Mouse (Mus musculus) lung, adult 2 months (tissue): Measurements from ENCODE around the gene Dctn2. TPM values are rescaled to one million over a fixed set of nuclear protein-coding genes. Genes with fewer than 3 reads are reported as not detected.

Experiments used
- DNase-seq: peaks from one replicate; pipeline ENCODE4 v3.0.0; 2022
- H3K4me1 ChIP-seq: fragments of 200-500 bp; 2 replicates; pipeline ENCODE4 v1.6.1; 2011; ENCODE audit warnings: low read length; ENCODE audit not compliant: control insufficient read depth, insufficient read depth
- H3K4me3 ChIP-seq: fragments of 200-500 bp; replicated peaks from 2 replicates; pipeline ENCODE3; 2011; ENCODE audit warnings: low read depth, mild to moderate bottlenecking, control low read depth, low read length; ENCODE audit errors: extremely low read depth
- CTCF ChIP-seq: fragments of 200-500 bp; IDR thresholded peaks from 2 replicates; pipeline ENCODE4 v1.5.1; 2011; ENCODE audit warnings: mild to moderate bottlenecking, low read length, control low read depth; ENCODE audit not compliant: insufficient read depth
- POLR2A ChIP-seq: fragments of 200-500 bp; IDR thresholded peaks from 2 replicates; pipeline ENCODE4 v1.6.1; 2011; ENCODE audit warnings: low read depth, mild to moderate bottlenecking, control low read depth, low read length, borderline replicate concordance; ENCODE audit errors: extremely low read depth
- WGBS: fragments of 180-500 bp; shearing (Covaris S2); methylation state at CpG from one replicate; pipeline ENCODE4 v1.1.7; 2018; 5-methylcytosine and 5-hydroxymethylcytosine counted together
- polyA plus RNA-seq: library from polyadenylated mRNA; depleted of rRNA; stranded (reverse); fragments of >200 nt; gene quantifications from 2 replicates; pipeline ENCODE4 v1.2.3, GENCODE M21; 2012

The Dctn2 gene
- polyA plus RNA-seq, 1 experiment, result 178 TPM

DNA sequence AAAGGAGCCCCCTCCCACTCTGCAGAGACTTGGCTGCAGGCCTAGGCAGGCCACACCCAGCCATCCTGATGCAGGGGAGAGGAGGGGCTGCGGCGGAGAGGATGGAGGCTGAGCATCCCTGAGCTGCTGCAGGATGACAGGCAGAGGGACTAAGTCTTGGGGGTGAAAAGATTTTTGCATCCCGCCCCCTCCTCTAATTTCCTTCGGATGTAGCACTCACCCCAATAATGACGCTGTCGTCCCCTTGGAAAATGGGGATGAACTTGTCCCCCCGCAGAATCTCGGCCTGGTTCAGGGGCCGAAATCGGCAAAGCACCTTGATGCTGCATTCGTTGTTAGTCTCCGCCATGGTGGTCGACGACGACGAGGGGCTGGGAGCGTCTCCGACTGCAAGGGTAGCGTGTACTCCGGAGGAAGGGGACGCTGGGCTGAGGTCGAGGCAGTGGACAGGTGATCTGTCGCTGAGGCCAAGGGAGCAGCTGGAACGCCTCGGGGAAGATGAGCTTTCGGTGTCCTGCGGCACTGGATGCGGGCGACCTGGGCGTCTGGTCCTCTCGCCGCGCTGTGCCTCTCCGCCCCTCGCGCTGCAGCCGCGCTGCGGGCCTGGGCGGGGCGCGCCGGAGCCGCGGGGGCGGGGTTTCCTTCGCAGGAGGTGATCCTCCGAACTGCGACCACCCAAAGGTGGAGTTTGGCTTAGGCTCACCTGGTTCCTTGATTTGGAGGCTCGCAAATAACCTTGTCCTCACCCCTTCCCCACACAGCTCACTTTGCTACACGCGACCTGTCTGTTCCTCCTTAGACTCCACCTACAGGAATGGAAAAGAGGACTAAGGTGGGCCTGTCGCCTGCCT, 3.4 kb upstream of the Dctn2 start, which contains the start of gene Kif5a:
TSS of gene Kif5a (minus strand) at position 801 of the 851 bp plus-strand sequence.
- TF ChIP-seq POLR2A, result no peak
- TF ChIP-seq CTCF, result no peak
- no peak for DNase-seq
- Histone ChIP-seq H3K4me3 (peak within 1 kb of the TSS; percentile 63), H3K4me1 (peaks cover 9% of the 10 kb centered on the region)
- WGBS, result 4% methylated on average over 53 of the region's 53 CpGs

DNA sequence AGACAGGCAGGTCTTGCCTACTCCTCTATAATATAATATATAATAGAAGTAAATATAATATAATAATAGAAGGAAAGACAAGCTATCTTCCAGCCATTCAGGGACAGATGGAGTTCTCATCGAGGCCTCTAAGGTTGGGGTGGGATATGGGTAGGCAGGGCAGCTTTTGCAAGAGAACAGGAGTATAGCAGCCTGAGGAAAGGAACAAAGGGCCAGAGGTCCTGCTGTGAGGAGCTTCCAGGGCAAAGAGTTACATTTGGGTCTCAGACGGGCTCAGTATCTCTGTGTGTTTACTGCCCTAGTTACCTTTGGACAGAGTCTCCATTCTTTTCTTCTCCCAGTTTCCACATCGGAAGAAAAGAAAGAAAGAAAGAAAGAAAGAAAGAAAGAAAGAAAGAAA, 2.5 kb upstream of the Dctn2 start:
- no peak for DNase-seq
- Histone ChIP-seq H3K4me3 (no peak overlapping the region), H3K4me1 (peaks cover 13% of the 10 kb centered on the region)
- TF ChIP-seq POLR2A, result no peak
- no peak for TF ChIP-seq CTCF
- WGBS, result 71% methylated on average over 3 of the region's 3 CpGs

DNA sequence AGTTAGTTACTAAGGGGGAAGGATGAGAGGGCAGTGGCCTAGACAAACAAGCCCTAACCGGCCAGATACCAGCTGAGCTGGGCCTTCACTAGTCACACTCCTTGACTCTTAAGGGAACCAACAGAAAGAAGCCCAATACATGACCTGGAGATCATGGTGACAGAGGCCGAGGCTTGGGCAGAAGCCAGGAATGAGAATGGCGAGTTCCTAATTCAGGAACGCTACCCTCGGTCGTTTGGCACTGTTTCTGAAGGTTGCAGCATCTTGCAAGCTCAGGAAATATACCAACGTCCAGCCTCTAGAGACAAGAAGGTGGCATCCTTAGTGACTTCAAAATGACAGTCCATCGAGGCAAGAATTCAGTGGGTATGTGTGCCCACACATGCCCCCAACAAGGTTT, 1.8 kb upstream of the Dctn2 start:
- no peak for TF ChIP-seq POLR2A
- no peak for TF ChIP-seq CTCF
- WGBS, result 81% methylated on average over 8 of the region's 8 CpGs
- no peak for DNase-seq
- Histone ChIP-seq H3K4me1 (peaks cover 16% of the 10 kb centered on the region), H3K4me3 (no peak overlapping the region)

DNA sequence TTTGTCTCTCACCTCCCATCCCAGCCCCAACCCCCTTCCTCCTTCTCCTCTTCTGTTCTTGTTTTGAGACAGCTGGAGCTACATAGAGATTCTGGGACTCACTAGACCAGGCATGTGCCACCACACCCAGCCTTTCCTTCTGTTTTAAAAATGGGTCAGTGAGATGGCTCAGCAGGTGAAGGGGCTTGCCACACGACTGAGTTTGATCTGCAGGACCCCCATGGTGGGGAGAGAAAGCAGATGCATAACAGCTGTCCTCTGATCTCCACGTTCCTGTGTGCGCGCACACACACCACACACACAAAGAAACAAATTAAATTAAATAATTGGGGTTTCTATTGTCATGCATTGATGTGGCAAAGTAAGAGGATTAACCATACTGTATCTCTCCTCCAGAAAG, 1.2 kb upstream of the Dctn2 start:
- 72% methylated on average over 4 of the region's 4 CpGs for WGBS
- peaks cover 16% of the 10 kb centered on the region for H3K4me1 ChIP-seq
- H3K4me3 ChIP-seq, result no peak overlapping the region
- TF ChIP-seq POLR2A (no peak), CTCF (no peak)
- DNase-seq, result no peak

DNA sequence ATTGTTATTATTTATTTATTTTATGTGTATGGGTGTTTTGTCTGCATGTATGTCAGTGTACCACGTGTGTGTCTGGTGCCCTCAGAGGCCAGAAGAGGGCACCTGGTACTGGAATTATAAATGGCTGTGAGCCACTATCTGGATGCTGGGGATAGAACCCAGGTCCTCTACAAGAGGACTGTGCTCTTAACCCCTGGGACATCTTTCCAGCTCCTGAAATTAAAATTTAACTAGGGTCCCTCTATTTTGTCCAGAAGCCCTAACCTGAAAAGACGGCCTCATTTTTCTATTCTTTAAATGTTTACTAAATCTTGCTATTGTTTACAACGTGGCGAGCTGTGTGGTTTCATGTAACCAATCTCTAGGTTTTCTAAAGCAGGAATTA, 449 bp upstream of the Dctn2 start:
- H3K4me3 ChIP-seq, result no peak overlapping the region
- peaks cover 16% of the 10 kb centered on the region for H3K4me1 ChIP-seq
- WGBS, result 23% methylated on average over 4 of the region's 4 CpGs
- DNase-seq, result no peak
- TF ChIP-seq POLR2A (no peak), CTCF (peak; percentile 19; the same call in 1 of the 2 replicates)

DNA sequence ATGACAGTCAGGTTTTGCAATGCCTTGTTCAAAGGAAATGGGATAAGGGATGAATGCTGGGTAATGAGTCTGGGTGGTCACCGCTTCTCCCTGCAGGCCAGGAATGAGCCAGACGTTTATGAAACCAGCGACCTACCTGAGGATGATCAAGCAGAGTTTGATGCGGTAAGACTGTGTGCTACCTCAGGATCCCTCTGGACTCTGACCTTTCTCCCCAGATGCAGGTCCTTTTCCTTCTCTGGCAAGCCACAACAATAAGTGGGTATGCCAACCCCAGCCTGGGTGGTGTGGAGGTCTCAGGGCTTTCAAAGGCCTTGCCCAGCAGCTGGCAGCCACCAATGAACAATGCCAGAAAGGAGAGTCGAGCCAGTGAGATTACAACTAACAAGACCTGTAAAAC, 1.1 kb downstream of the Dctn2 start:
- TF ChIP-seq POLR2A (no peak), CTCF (no peak)
- peak overlapping the region; percentile 76 for H3K4me3 ChIP-seq
- no peak for DNase-seq
- 53% methylated on average over 5 of the region's 5 CpGs for WGBS
- H3K4me1 ChIP-seq, result peaks cover 16% of the 10 kb centered on the region

DNA sequence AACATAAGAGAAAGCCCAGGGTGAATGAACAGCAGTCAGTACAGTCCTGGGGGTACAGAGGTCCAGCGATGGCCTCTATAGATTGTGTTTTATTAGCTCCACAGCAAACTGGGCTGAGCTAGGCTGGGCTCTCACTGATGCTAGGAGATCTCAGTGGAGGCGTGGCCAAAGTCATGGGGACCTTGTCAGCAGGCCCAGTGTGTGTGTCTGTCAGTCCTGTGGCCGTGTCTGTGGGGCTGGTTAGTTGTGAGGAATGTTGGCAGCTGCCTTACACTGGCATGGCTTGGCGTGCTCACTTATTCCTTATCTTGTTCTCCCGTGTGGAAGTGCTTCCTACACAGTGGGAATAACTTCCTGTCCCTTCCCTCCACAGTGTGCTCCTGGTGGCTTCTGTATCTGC, 2.2 kb downstream of the Dctn2 start:
- 44% methylated on average over 5 of the region's 5 CpGs for WGBS
- TF ChIP-seq CTCF, result no peak
- 0 out of 2 replicates have a peak, but pooled peaks have one; percentile 16 for TF ChIP-seq POLR2A
- H3K4me3 ChIP-seq, result no peak overlapping the region
- H3K4me1 ChIP-seq, result peaks cover 12% of the 10 kb centered on the region
- no peak for DNase-seq

DNA sequence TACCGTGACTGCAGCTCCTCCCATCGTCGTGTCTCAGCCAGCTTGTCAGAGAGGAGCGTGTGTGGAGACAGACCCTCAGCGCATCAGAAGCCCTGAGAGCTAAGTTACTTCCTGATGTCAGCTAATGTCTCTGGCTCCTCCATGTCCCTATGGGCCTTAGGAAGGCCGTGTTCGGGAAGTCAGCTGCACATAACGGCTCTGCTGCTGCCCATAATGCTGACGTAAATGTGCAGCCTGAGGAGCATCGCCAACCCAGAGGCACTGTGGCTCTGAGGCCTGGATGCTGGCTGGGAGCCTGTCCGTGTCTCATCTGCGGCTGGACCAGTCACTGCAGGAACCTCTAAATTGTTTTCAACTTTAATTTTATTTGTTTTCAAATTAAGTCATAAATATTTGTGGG, 2.9 kb downstream of the Dctn2 start:
- 68% methylated on average over 12 of the region's 12 CpGs for WGBS
- H3K4me3 ChIP-seq, result no peak overlapping the region
- peaks cover 17% of the 10 kb centered on the region for H3K4me1 ChIP-seq
- TF ChIP-seq CTCF (no peak), POLR2A (no peak)
- DNase-seq, result no peak

DNA sequence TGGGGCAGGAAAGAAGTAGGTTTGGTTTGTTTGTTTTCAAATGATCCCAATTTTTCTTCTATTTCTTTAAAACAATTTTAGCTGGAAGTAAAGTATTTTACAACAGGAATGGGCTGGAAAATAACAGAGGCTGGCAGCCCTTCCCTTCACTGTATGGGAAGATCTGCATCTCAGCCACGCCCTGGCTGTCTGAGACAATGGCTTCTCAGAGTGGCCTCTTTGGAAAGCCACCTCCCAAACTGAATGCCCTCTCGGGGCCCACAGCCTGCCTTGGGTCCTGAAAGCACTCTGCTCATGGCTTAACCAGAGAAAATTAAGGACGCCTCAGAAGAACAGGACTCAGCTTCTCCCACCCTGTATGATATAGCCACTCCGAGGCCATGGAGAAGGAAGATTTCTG, 3.7 kb downstream of the Dctn2 start:
- Histone ChIP-seq H3K4me1 (peaks cover 18% of the 10 kb centered on the region), H3K4me3 (no peak overlapping the region)
- 72% methylated on average over 4 of the region's 4 CpGs for WGBS
- TF ChIP-seq CTCF (no peak), POLR2A (no peak)
- DNase-seq, result no peak

DNA sequence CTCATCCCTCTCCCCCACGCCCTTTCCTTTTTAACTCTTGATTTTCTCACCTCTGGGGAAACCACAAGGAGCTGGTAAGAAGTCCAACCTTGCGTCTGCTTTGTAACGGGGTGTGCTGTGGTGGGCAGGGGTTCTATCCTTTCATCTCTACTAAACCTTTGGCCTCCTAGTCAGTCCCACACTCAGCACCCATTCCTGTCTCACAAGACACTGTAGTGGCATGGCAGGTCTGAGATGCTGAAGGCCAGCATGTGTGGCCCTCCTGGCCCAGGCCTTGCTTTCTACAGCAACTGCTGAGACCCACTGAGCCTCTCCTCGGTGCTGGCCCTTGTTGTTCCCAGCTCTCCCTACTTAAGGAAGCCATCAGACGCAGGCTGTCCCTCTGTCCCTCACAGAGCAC, 6.2 kb downstream of the Dctn2 start:
- H3K4me3 ChIP-seq, result no peak overlapping the region
- DNase-seq, result no peak
- peaks cover 15% of the 10 kb centered on the region for H3K4me1 ChIP-seq
- 91% methylated on average over 5 of the region's 5 CpGs for WGBS
- TF ChIP-seq CTCF, result no peak
- no peak for TF ChIP-seq POLR2A
